Mouse (Mus musculus) urinary bladder, adult 2 months (tissue): Measurements from ENCODE around the gene Klra5. TPM values are rescaled to one million over a fixed set of nuclear protein-coding genes. Genes with fewer than 3 reads are reported as not detected.
"Not testable (repeated sequence)": the region's sequence is repeated elsewhere in the genome, so short reads cannot be mapped to it uniquely, and the experiment has no call there.

Experiments used
- DNase-seq: peaks from one replicate; pipeline ENCODE4 v3.0.0; 2022; ENCODE audit warnings: low spot score
- polyA plus RNA-seq: library from polyadenylated mRNA; depleted of rRNA; stranded (reverse); fragments of >200 nt; gene quantifications from 2 replicates; pipeline ENCODE4 v1.2.3, GENCODE M21; 2012; rRNA removed

The Klra5 gene
- 0.07 TPM in 1 of 2 replicates, not detected in the other for polyA plus RNA-seq

GRCm38 (mm10) chr6:129917476-129917946 is at the start of gene Klra5:
TSS of gene Klra5 (minus strand) at chr6:129917650.
- not testable (repeated sequence) for DNase-seq

GRCm38 (mm10) chr6:129916996-129917395 is 454 bp downstream of the Klra5 start:
- DNase-seq = no peak

GRCm38 (mm10) chr6:129882525-129882924 is 34.9 kb downstream of the Klra5 start:
- DNase-seq = no peak

- no peak for DNase-seq
Observed at GRCm38 (mm10) chr6:129876549-129876948, 40.9 kb downstream of the Klra5 start, which contains the start of gene Klra17. TSS of gene Klra17 (minus strand) at chr6:129876672.

GRCm38 (mm10) chr6:129862349-129862748 is 55.1 kb downstream of the Klra5 start, which contains the start of gene Gm17631:
TSS of gene Gm17631 (plus strand) at chr6:129862649.
- DNase-seq = not testable (repeated sequence)

Other genes starting within 250 kb of the Klra5 start
- gene Klrc1, start 238.7 kb downstream of the Klra5 start, polyA plus RNA-seq = 0.50 and 0.55 TPM in 2 replicates
- gene Klri1, start 200.5 kb downstream of the Klra5 start, polyA plus RNA-seq = 0.40 and 0.41 TPM in 2 replicates
- 0.19 TPM in 2 replicates for gene Klri2, start 177.2 kb downstream of the Klra5 start, polyA plus RNA-seq
- gene Gm156, start 133.4 kb downstream of the Klra5 start, polyA plus RNA-seq = not detected in 2 replicates
- gene Gm17631, start 55.0 kb downstream of the Klra5 start, polyA plus RNA-seq = not detected in 2 replicates
- gene Klra17, start 41.0 kb downstream of the Klra5 start, polyA plus RNA-seq = 0.04 and 0.07 TPM in 2 replicates
- gene Klra6, start 109.3 kb upstream of the Klra5 start, polyA plus RNA-seq = 0.06 TPM in 1 of 2 replicates, not detected in the other
- gene Klra4, start 149.6 kb upstream of the Klra5 start, polyA plus RNA-seq = 0.30 and 0.86 TPM in 2 replicates
- gene Klra8, start 212.2 kb upstream of the Klra5 start, polyA plus RNA-seq = 0.67 and 0.97 TPM in 2 replicates